Mouse (Mus musculus): Measurements from ENCODE around the gene Gsdmc3. TPM values are rescaled to one million over a fixed set of nuclear protein-coding genes. Genes with fewer than 3 reads are reported as not detected.
"Not testable (repeated sequence)": the region's sequence is repeated elsewhere in the genome, so short reads cannot be mapped to it uniquely, and the experiment has no call there.

Gsdmc3 gene
- total and polyA plus RNA-seq, 2 experiments: not detected

GRCm38 (mm10) chr15:63895560-63896353, 17.4 kb upstream of the Gsdmc3 start:
- not testable (repeated sequence) for H3K27ac ChIP-seq (replicated peaks; ENCODE audit: insufficient read depth, low read depth, low read length); H3K9ac ChIP-seq (ENCODE audit: low read depth, low read length); H3K27me3 ChIP-seq (ENCODE audit: control insufficient read depth, insufficient read depth, low read length); H3K36me3 ChIP-seq (ENCODE audit: control insufficient read depth, insufficient read depth, low read length); H3K79me2 ChIP-seq (ENCODE audit: control insufficient read depth, insufficient read depth, low read length); H3K4me1 ChIP-seq (ENCODE audit: control insufficient read depth, insufficient read depth, low read length)
- H3K4me3 ChIP-seq (ENCODE audit: insufficient read depth, low read depth, low read length): peak overlapping the region; percentile 41; the same call in 1 of the 2 replicates
- TF ChIP-seq CTCF (IDR thresholded peaks at IDR 0.05; ENCODE audit: low read depth, low read length): peak; percentile 81
- WGBS: 28% methylated on average over 9 of the region's 9 CpGs
- peak; percentile 36 for DNase-seq (ENCODE audit: extremely low read depth, low read depth, low spot score)

DNA sequence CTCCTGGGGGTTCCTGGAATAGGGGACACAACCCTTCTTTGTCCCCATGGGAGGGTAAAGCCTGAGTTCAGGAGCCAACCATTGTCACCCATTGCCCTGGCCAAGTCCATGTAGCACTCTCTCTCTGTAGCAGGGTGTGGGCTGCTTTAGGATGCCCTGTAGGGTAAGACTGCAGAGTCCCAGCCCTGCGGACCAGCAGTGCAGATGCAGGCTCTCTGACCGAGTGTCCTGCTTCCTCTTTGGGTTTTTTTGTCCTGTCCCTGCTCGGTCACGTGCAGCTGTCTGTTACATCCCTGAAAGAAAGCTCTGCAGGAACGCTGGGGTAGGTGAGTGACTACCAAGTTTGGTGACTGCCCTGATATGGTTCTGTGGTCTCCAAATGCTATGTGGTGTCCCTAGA, 10.1 kb upstream of the Gsdmc3 start:
- not testable (repeated sequence) for H3K27me3 ChIP-seq (ENCODE audit: control insufficient read depth, insufficient read depth, low read length); H3K27ac ChIP-seq (replicated peaks; ENCODE audit: insufficient read depth, low read depth, low read length); H3K4me3 ChIP-seq (ENCODE audit: insufficient read depth, low read depth, low read length); H3K4me1 ChIP-seq (ENCODE audit: control insufficient read depth, insufficient read depth, low read length); H3K36me3 ChIP-seq (ENCODE audit: control insufficient read depth, insufficient read depth, low read length); H3K79me2 ChIP-seq (ENCODE audit: control insufficient read depth, insufficient read depth, low read length); DNase-seq (ENCODE audit: extremely low read depth, low read depth, low spot score); H3K9ac ChIP-seq (ENCODE audit: low read depth, low read length)
- WGBS: 68% methylated on average over 5 of the region's 5 CpGs

GRCm38 (mm10) chr15:63887949-63888348, 9.6 kb upstream of the Gsdmc3 start:
- not testable (repeated sequence) for DNase-seq (ENCODE audit: extremely low read depth, low read depth, low spot score); H3K79me2 ChIP-seq (ENCODE audit: control insufficient read depth, insufficient read depth, low read length); H3K4me1 ChIP-seq (ENCODE audit: control insufficient read depth, insufficient read depth, low read length); H3K27ac ChIP-seq (replicated peaks; ENCODE audit: insufficient read depth, low read depth, low read length); H3K36me3 ChIP-seq (ENCODE audit: control insufficient read depth, insufficient read depth, low read length); H3K4me3 ChIP-seq (ENCODE audit: insufficient read depth, low read depth, low read length); H3K9ac ChIP-seq (ENCODE audit: low read depth, low read length); H3K27me3 ChIP-seq (ENCODE audit: control insufficient read depth, insufficient read depth, low read length)
- WGBS: no CpG with 5 or more reads among the region's 5 CpGs

DNA sequence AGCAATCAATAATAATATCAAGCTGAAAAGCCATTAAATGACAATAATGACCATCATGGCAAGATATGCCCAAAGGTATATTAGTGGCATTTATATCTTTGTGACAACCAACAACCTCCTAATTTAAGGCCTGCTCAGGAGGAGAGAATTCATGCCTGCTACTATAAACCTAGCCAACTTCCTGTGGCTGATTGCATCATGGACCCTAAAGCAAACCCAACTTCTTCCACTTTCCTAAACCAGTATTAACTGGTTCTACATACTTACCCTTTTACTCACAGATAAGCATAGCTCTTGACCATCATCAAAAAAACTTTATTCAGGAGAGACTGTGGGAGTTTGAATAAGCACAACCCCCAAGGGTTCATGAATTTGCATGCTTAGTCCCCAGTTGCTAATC, 2.2 kb downstream of the Gsdmc3 start:
- not testable (repeated sequence) for H3K9ac ChIP-seq (ENCODE audit: low read depth, low read length); H3K36me3 ChIP-seq (ENCODE audit: control insufficient read depth, insufficient read depth, low read length); DNase-seq (ENCODE audit: extremely low read depth, low read depth, low spot score); H3K4me3 ChIP-seq (ENCODE audit: insufficient read depth, low read depth, low read length); H3K4me1 ChIP-seq (ENCODE audit: control insufficient read depth, insufficient read depth, low read length); H3K27ac ChIP-seq (replicated peaks; ENCODE audit: insufficient read depth, low read depth, low read length); H3K79me2 ChIP-seq (ENCODE audit: control insufficient read depth, insufficient read depth, low read length); H3K27me3 ChIP-seq (ENCODE audit: control insufficient read depth, insufficient read depth, low read length)

- WGBS: 42% methylated on average over 5 of the region's 5 CpGs
- not testable (repeated sequence) for H3K4me1 ChIP-seq (ENCODE audit: control insufficient read depth, insufficient read depth, low read length); H3K9ac ChIP-seq (ENCODE audit: low read depth, low read length); DNase-seq (ENCODE audit: extremely low read depth, low read depth, low spot score); H3K79me2 ChIP-seq (ENCODE audit: control insufficient read depth, insufficient read depth, low read length); H3K36me3 ChIP-seq (ENCODE audit: control insufficient read depth, insufficient read depth, low read length); H3K27me3 ChIP-seq (ENCODE audit: control insufficient read depth, insufficient read depth, low read length); H3K4me3 ChIP-seq (ENCODE audit: insufficient read depth, low read depth, low read length); H3K27ac ChIP-seq (replicated peaks; ENCODE audit: insufficient read depth, low read depth, low read length)
Observed at GRCm38 (mm10) chr15:63861965-63862364, 16.4 kb downstream of the Gsdmc3 start.

Other genes with a start within 250 kb of the Gsdmc3 start
- not detected in 2 replicates for gene Gsdmc2, start 33.4 kb downstream of the Gsdmc3 start, total RNA-seq (2014; rRNA removed)
- 0.13 TPM in 1 of 2 replicates, not detected in the other for gene Gsdmc2, start 33.4 kb downstream of the Gsdmc3 start, polyA plus RNA-seq (2012; rRNA removed)
- not detected in 2 replicates for gene Gsdmc4, start 33.7 kb upstream of the Gsdmc3 start, total RNA-seq (2014; rRNA removed)
- 0.10 and 0.17 TPM in 2 replicates for gene Gsdmc4, start 33.7 kb upstream of the Gsdmc3 start, polyA plus RNA-seq (2012; rRNA removed)
- gene Fam49b, start 181.9 kb upstream of the Gsdmc3 start, total RNA-seq (2014; rRNA removed): 15.4 and 17.1 TPM in 2 replicates
- gene Fam49b, start 181.9 kb upstream of the Gsdmc3 start, polyA plus RNA-seq (2012; rRNA removed): 2.7 and 4.9 TPM in 2 replicates

All from liver, adult 2 months (tissue).